ENCODE assay signal across 11 mouse cellular contexts in genomic region chr16:93369766-93370146, GRCm38 (mm10).
DNase-seq lines count a peak whose midpoint lies in the region; ATAC-seq and TF ChIP-seq lines count a peak whose summit lies in the region.
"Had no signal": no experiment of that assay in that cellular context is flagged by ENCODE, and none has a peak within 500 bp of the region (broad histone marks: within the 10 kb centered on the region; RNA-seq: fewer than 3 reads in every experiment).

No protein-coding gene starts in this region.

- no peaks in the 10 kb centered on the region for H3K79me2 ChIP-seq in liver, adult 2 months (ENCODE audit: control insufficient read depth, insufficient read depth, low read length)

- no peak overlapping the region for H3K27ac ChIP-seq in forebrain, embryonic 15.5 days (replicated peaks)
- no peak overlapping the region for H3K27ac ChIP-seq in forebrain, embryonic 10.5 days
- no peak overlapping the region for H3K27ac ChIP-seq in liver, adult 2 months (replicated peaks; ENCODE audit: insufficient read depth, low read depth, low read length)
- H3K27ac ChIP-seq in hindbrain, embryonic 15.5 days (replicated peaks): peak overlapping the region; percentile 35; the same call in 1 of the 2 replicates

- H3K9me3 ChIP-seq in forebrain, embryonic 15.5 days: no peaks in the 10 kb centered on the region
- no peaks in the 10 kb centered on the region for H3K9me3 ChIP-seq in forebrain, embryonic 10.5 days
- no peaks in the 10 kb centered on the region for H3K9me3 ChIP-seq in hindbrain, embryonic 15.5 days

- ATAC-seq in forebrain, embryonic 15.5 days (replicated peaks): peak; percentile 57
- ATAC-seq in hindbrain, embryonic 15.5 days (ENCODE audit: low FRiP score, low read depth): peak; percentile 34; the same call in 1 of the 2 replicates

- H3K27me3 ChIP-seq in forebrain, embryonic 15.5 days: no peaks in the 10 kb centered on the region
- H3K27me3 ChIP-seq in forebrain, embryonic 10.5 days (ENCODE audit: poor library complexity, severe bottlenecking): no peaks in the 10 kb centered on the region
- no peaks in the 10 kb centered on the region for H3K27me3 ChIP-seq in liver, adult 2 months (ENCODE audit: control insufficient read depth, insufficient read depth, low read length)
- no peaks in the 10 kb centered on the region for H3K27me3 ChIP-seq in hindbrain, embryonic 15.5 days

- no peaks in the 10 kb centered on the region for H3K36me3 ChIP-seq in forebrain, embryonic 15.5 days
- no peaks in the 10 kb centered on the region for H3K36me3 ChIP-seq in forebrain, embryonic 10.5 days (replicated peaks)
- H3K36me3 ChIP-seq in liver, adult 2 months (ENCODE audit: control insufficient read depth, insufficient read depth, low read length): no peaks in the 10 kb centered on the region
- no peaks in the 10 kb centered on the region for H3K36me3 ChIP-seq in hindbrain, embryonic 15.5 days

- WGBS in forebrain, embryonic 15.5 days: 26% methylated on average over 10 of the region's 10 CpGs
- WGBS in forebrain, embryonic 10.5 days: 78% methylated on average over 10 of the region's 10 CpGs
- WGBS in liver, adult 2 months: 25% methylated on average over 10 of the region's 10 CpGs
- WGBS in hindbrain, embryonic 15.5 days: 49% methylated on average over 10 of the region's 10 CpGs

- no peak for DNase-seq in forebrain, embryonic 10.5 days (ENCODE audit: extremely low spot score, low spot score)
- peak; percentile 85 for DNase-seq in liver, adult 2 months (ENCODE audit: extremely low read depth, low read depth, low spot score)
- DNase-seq in liver: no peak
- DNase-seq in lung, postnatal 4 days: peak; percentile 9 to 56
- DNase-seq in adrenal gland, postnatal 25 days: no peak
- DNase-seq in ovary, postnatal 10 days (ENCODE audit: low spot score): no peak
- DNase-seq: adrenal gland, postnatal 36 days; B cell, adult 2 months; heart, postnatal 36 days had no signal

- no peak overlapping the region for H3K4me2 ChIP-seq in forebrain, embryonic 15.5 days (replicated peaks)
- no peak overlapping the region for H3K4me2 ChIP-seq in hindbrain, embryonic 15.5 days

- H3K9ac ChIP-seq in forebrain, embryonic 15.5 days (replicated peaks): no peak overlapping the region
- H3K9ac ChIP-seq in liver, adult 2 months (ENCODE audit: low read depth, low read length): no peak overlapping the region; the same call in 1 of the 2 replicates
- H3K9ac ChIP-seq in hindbrain, embryonic 15.5 days: no peak overlapping the region

- no peak overlapping the region for H3K4me3 ChIP-seq in forebrain, embryonic 15.5 days
- H3K4me3 ChIP-seq in forebrain, embryonic 10.5 days: no peak overlapping the region
- no peak overlapping the region; the same call in 1 of the 2 replicates for H3K4me3 ChIP-seq in liver, adult 2 months (ENCODE audit: insufficient read depth, low read depth, low read length)
- no peak overlapping the region for H3K4me3 ChIP-seq in hindbrain, embryonic 15.5 days

- peaks cover 12% of the 10 kb centered on the region for H3K4me1 ChIP-seq in forebrain, embryonic 15.5 days
- peaks cover 11% of the 10 kb centered on the region for H3K4me1 ChIP-seq in forebrain, embryonic 10.5 days
- peaks cover 19% of the 10 kb centered on the region; the same call in 1 of the 2 replicates for H3K4me1 ChIP-seq in liver, adult 2 months (ENCODE audit: control insufficient read depth, insufficient read depth, low read length)
- peaks cover 7% of the 10 kb centered on the region; the same call in 1 of the 2 replicates for H3K4me1 ChIP-seq in hindbrain, embryonic 15.5 days (replicated peaks)

- no peak for TF ChIP-seq CTCF in liver, adult 2 months (IDR thresholded peaks at IDR 0.05; ENCODE audit: low read depth, low read length)

- TF ChIP-seq POLR2A in liver, adult 2 months (IDR thresholded peaks at IDR 0.05; ENCODE audit: extremely low read depth, insufficient read depth, low read length): no peak

Comparison
In these comparisons a context has a peak if more than half of its experiments do, and no peak if none do; other contexts are left out.
1. DNase-seq: peak in liver, adult 2 months (single experiment) and lung, postnatal 4 days (2 of 2); none in forebrain, embryonic 10.5 days (single experiment), liver (single experiment), adrenal gland, postnatal 25 days (single experiment) and ovary, postnatal 10 days (single experiment).